Mouse (Mus musculus) heart, postnatal 0 days (tissue): ENCODE results near the gene Adra2b.

Experiments
- CTCF ChIP-seq: IDR thresholded peaks from 2 replicates; pipeline ENCODE4 v1.5.1; 2016; ENCODE audit warnings: antibody characterized with exemption, control low read depth, low read depth
- EP300 ChIP-seq: IDR thresholded peaks from 2 replicates; pipeline ENCODE4 v1.6.1; 2016; ENCODE audit warnings: antibody characterized with exemption, low read depth

DNA sequence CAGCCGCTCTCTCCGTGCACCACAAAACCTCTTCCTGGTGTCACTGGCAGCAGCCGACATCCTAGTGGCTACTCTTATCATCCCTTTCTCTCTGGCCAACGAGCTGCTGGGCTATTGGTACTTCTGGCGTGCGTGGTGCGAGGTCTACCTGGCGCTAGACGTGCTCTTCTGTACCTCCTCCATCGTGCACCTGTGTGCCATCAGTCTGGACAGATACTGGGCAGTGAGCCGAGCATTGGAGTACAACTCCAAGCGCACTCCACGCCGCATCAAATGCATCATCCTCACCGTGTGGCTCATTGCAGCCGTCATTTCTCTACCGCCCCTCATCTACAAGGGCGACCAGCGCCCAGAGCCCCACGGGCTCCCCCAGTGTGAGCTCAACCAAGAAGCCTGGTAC, 688 bp downstream of the Adra2b start:
- TF ChIP-seq CTCF, result no peak
- no peak for TF ChIP-seq EP300
